Mouse (Mus musculus) liver (tissue): Measurements from ENCODE around the gene Ccdc105.

ENCODE experiments used
- DNase-seq: peaks from one replicate; pipeline ENCODE4 v3.0.0-alpha.2; 2020; ENCODE audit warnings: mixed read lengths

Gene Ccdc105

GRCm38 (mm10) chr10:78752452-78753191 lies at the start of gene Ccdc105:
Gene Ccdc105, minus strand, starts transcription at chr10:78753065.
- DNase-seq = peak; percentile 59

GRCm38 (mm10) chr10:78801449-78801848 lies 48.6 kb upstream of the Ccdc105 start:
- DNase-seq = no peak

- no peak for DNase-seq
These were observed 37.7 kb upstream of the Ccdc105 start for GRCm38 (mm10) chr10:78790561-78790960.

- peak; percentile 51 for DNase-seq
These were observed 34.8 kb upstream of the Ccdc105 start for GRCm38 (mm10) chr10:78787566-78788087.

GRCm38 (mm10) chr10:78779981-78780651 lies 27.3 kb upstream of the Ccdc105 start, which contains the start of gene Slc1a6:
Gene Slc1a6, plus strand, starts transcription at chr10:78780496.
- peak; percentile 23 for DNase-seq

GRCm38 (mm10) chr10:78779527-78779926 lies 26.7 kb upstream of the Ccdc105 start:
- no peak for DNase-seq

GRCm38 (mm10) chr10:78775830-78776229 lies 23.0 kb upstream of the Ccdc105 start:
- DNase-seq = no peak

- no peak for DNase-seq
These were observed 12.7 kb upstream of the Ccdc105 start for GRCm38 (mm10) chr10:78765570-78765969.

- peak; percentile 54 for DNase-seq
These were observed 3.2 kb upstream of the Ccdc105 start for GRCm38 (mm10) chr10:78756021-78756420.

- DNase-seq = no peak
These were observed 3.9 kb downstream of the Ccdc105 start for GRCm38 (mm10) chr10:78748946-78749345.

- DNase-seq = no peak
These were observed 4.7 kb downstream of the Ccdc105 start for GRCm38 (mm10) chr10:78748161-78748560.

GRCm38 (mm10) chr10:78747035-78747721 lies 5.7 kb downstream of the Ccdc105 start:
- no peak for DNase-seq

GRCm38 (mm10) chr10:78745453-78746232 lies 7.2 kb downstream of the Ccdc105 start:
- DNase-seq = no peak

GRCm38 (mm10) chr10:78743721-78744120 lies 9.1 kb downstream of the Ccdc105 start:
- no peak for DNase-seq

- no peak for DNase-seq
These were observed 13.0 kb downstream of the Ccdc105 start for GRCm38 (mm10) chr10:78739821-78740220.

- DNase-seq = no peak
These were observed 25.0 kb downstream of the Ccdc105 start for GRCm38 (mm10) chr10:78727876-78728275.

GRCm38 (mm10) chr10:78727035-78727434 lies 25.8 kb downstream of the Ccdc105 start:
- no peak for DNase-seq

GRCm38 (mm10) chr10:78723416-78723815 lies 29.4 kb downstream of the Ccdc105 start:
- no peak for DNase-seq

GRCm38 (mm10) chr10:78722654-78723053 lies 30.2 kb downstream of the Ccdc105 start:
- DNase-seq = no peak

GRCm38 (mm10) chr10:78722036-78722435 lies 30.8 kb downstream of the Ccdc105 start:
- DNase-seq = no peak

- DNase-seq = no peak
These were observed 34.8 kb downstream of the Ccdc105 start, which contains the start of gene Casp14 for GRCm38 (mm10) chr10:78718056-78718455. Gene Casp14, minus strand, starts transcription at chr10:78718294.

GRCm38 (mm10) chr10:78716231-78716630 lies 36.6 kb downstream of the Ccdc105 start:
- DNase-seq = no peak
